Mouse (Mus musculus) midbrain, embryonic 12.5 days (tissue): ENCODE data around the gene Ccdc188. TPM values are rescaled to one million over a fixed set of nuclear protein-coding genes. Genes with fewer than 3 reads are reported as not detected.

ENCODE experiments used
- ATAC-seq: fragments of 200-750 bp; cut with Nextera tagmentation; 2 replicates; pipeline ENCODE4 v1.8.0; 2017; ENCODE audit warnings: low read depth, moderate TSS enrichment, moderate library complexity; ENCODE audit not compliant: low FRiP score
- H3K27ac ChIP-seq: fragments of 300-500 bp; sonication (generic); replicated peaks from 2 replicates; pipeline ENCODE4 v1.5.1; 2016; ENCODE audit warnings: mild to moderate bottlenecking
- H3K27me3 ChIP-seq: fragments of 300-500 bp; sonication (generic); 2 replicates; pipeline ENCODE4 v1.6.1; 2016; ENCODE audit warnings: mild to moderate bottlenecking
- H3K36me3 ChIP-seq: fragments of 300-500 bp; sonication (generic); 2 replicates; pipeline ENCODE4 v1.6.1; 2016
- H3K4me1 ChIP-seq: fragments of 300-500 bp; sonication (generic); 2 replicates; pipeline ENCODE4 v1.6.1; 2016
- H3K4me2 ChIP-seq: fragments of 300-500 bp; sonication (generic); replicated peaks from 2 replicates; pipeline ENCODE4 v1.6.1; 2016; ENCODE audit warnings: mild to moderate bottlenecking, moderate library complexity
- H3K4me3 ChIP-seq: fragments of 300-500 bp; sonication (generic); 2 replicates; pipeline ENCODE4 v1.5.1; 2016; ENCODE audit warnings: mild to moderate bottlenecking
- H3K9ac ChIP-seq: fragments of 300-500 bp; sonication (generic); replicated peaks from 2 replicates; pipeline ENCODE4 v1.6.1; 2016; ENCODE audit warnings: mild to moderate bottlenecking, moderate library complexity
- H3K9me3 ChIP-seq: fragments of 300-500 bp; sonication (generic); 2 replicates; pipeline ENCODE4 v1.6.1; 2016; ENCODE audit warnings: mild to moderate bottlenecking
- whole genome bisulfite sequencing: fragments of 180-500 bp; shearing (Covaris S2); methylation state at CpG from one replicate; pipeline ENCODE4 v1.1.7; 2016; 5-methylcytosine and 5-hydroxymethylcytosine counted together
- polyA plus RNA-seq: library from polyadenylated mRNA; unstranded; fragments of >200 nt; fragmentation: Nextera tagmentation; extraction: Ambion mirVana; gene quantifications from 2 replicates; pipeline ENCODE4 v1.2.1, GENCODE M21; 2016

Gene Ccdc188
- polyA plus RNA-seq, 1 experiment from 2014 or later = not detected

DNA sequence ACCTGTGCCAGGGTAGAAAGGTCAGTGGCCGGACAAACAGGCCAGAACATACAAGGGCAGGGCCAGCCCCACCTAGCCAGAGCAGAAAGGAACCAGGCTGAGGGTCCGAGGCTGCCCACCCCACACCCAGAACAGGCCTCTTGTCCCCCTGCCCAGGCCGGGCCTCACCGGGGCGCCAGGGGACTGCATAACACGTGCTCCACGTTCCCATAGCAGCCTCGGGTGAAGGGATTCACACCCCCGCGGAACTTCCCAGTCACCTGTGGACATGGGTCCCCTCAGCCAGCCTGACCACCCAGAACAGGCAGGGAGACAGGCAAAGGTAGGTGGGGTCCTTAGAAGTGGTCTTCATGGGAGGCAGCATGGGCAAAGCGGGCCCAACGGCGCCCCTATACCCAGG lies 9.5 kb downstream of the Ccdc188 start:
- no peak for ATAC-seq
- Histone ChIP-seq H3K4me3 (no peak overlapping the region), H3K9ac (no peak overlapping the region), H3K27ac (no peak overlapping the region), H3K27me3 (no peaks in the 10 kb centered on the region), H3K9me3 (no peaks in the 10 kb centered on the region), H3K4me2 (no peak overlapping the region), H3K36me3 (peaks cover 64% of the 10 kb centered on the region), H3K4me1 (peaks cover 6% of the 10 kb centered on the region)
- WGBS = 96% methylated on average over 13 of the region's 13 CpGs

DNA sequence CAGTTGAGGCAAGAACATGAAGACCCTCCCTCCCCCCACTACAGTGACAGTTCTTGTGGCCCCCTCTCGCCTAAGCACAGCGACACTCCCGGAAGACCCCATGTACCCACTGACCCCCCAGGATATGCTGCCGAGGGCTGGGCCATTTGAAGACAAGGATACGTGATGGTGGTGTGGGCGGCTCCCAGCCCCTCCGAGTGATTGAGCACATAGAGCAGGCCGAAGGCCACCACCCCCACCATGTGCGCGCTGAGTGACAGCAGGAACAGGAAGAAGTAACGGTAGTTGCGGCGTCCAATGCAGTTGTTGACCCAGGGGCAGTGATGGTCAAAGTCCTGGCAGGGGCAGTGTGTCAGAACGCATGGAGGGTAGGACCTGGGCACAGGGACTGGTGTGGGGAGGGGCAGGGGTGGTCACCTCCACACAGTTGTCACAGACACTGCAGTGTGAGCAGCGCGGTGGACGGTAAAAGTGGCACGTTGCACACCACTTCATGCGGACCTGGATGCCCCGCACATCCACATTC lies 10.3 kb downstream of the Ccdc188 start:
- ATAC-seq = no peak
- peaks cover 56% of the 10 kb centered on the region for H3K36me3 ChIP-seq
- 94% methylated on average over 20 of the region's 20 CpGs for WGBS

DNA sequence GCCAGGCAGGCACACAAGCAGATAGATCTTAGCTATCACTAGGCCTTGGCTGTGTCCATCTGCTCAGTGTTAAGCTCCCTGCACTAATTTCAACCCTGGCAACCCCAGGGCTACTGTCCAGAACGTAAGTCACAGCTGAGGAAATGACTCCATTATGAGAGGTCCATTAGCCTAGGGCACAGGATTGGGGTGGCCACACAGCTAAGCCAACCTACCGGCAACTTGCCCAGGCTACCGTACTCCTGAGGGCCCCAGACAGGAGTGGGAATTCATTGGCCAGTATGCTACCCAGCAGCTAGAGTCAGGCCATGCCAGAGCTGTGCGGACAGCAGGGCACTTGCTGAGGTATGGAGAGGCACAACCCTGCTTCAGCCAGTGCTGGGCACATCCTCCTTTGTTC lies 11.2 kb downstream of the Ccdc188 start:
- Histone ChIP-seq H3K4me3 (no peak overlapping the region), H3K4me1 (peaks cover 14% of the 10 kb centered on the region), H3K27me3 (no peaks in the 10 kb centered on the region), H3K9me3 (no peaks in the 10 kb centered on the region), H3K4me2 (no peak overlapping the region), H3K27ac (no peak overlapping the region), H3K9ac (no peak overlapping the region), H3K36me3 (peaks cover 48% of the 10 kb centered on the region)
- WGBS = 98% methylated on average over 4 of the region's 4 CpGs
- no peak for ATAC-seq

More for the DNA sequence above, 10.3 kb downstream of the Ccdc188 start:
- Histone ChIP-seq H3K27ac (no peak overlapping the region), H3K9me3 (no peaks in the 10 kb centered on the region), H3K27me3 (no peaks in the 10 kb centered on the region), H3K4me2 (no peak overlapping the region), H3K9ac (no peak overlapping the region; the same call in 1 of the 2 replicates), H3K4me1 (peaks cover 6% of the 10 kb centered on the region), H3K4me3 (no peak overlapping the region)

DNA sequence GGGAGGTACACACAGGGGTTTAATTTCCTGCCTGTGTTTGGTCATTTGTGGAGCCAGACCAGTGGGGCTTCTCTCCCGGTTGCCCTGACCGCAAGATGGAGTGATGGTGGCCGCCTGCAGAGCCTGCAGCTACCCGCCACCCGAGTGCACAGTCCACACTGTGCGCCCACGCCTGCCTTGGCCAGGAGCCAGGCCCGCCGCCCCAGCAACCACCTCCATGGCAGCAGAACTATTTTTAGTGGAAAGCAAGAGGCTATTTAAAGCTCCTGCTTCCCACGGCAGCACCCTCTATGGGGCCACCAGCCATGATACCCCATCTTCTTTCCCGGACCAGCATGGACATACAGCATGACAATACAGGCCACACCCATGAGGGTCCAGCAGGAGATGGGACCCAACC lies 11.9 kb downstream of the Ccdc188 start:
- Histone ChIP-seq H3K4me2 (no peak overlapping the region), H3K9me3 (no peaks in the 10 kb centered on the region), H3K27me3 (no peaks in the 10 kb centered on the region), H3K36me3 (peaks cover 40% of the 10 kb centered on the region), H3K9ac (no peak overlapping the region), H3K4me1 (peaks cover 21% of the 10 kb centered on the region), H3K4me3 (no peak overlapping the region), H3K27ac (no peak overlapping the region)
- no peak for ATAC-seq
- WGBS = 81% methylated on average over 11 of the region's 11 CpGs

DNA sequence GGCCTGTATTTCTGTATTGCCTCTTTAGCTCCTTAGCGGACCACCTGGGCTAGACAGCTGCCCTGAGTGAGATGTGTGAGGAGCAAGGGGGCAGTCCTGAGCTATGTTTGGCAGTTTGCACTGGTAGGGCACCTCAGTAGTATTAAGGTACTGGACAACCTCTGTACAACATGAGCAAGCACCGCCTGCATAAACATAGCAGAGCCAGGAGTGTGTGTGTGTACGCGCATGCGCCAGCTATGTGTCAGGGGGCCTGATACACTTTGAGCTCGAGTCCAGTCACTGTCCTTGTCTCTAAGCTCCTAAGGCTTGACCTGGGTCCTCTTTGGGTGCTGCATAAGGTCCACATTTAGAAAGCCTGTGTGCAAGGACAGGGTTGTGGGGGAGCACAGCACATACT lies 12.9 kb downstream of the Ccdc188 start:
- H3K9ac ChIP-seq = no peak overlapping the region
- H3K4me2 ChIP-seq = no peak overlapping the region
- H3K27me3 ChIP-seq = no peaks in the 10 kb centered on the region
- no peaks in the 10 kb centered on the region for H3K9me3 ChIP-seq
- H3K36me3 ChIP-seq = peaks cover 30% of the 10 kb centered on the region
- H3K4me1 ChIP-seq = peaks cover 25% of the 10 kb centered on the region
- no peak overlapping the region for H3K27ac ChIP-seq
- no peak overlapping the region for H3K4me3 ChIP-seq
- WGBS = 94% methylated on average over 6 of the region's 6 CpGs
- no peak for ATAC-seq

DNA sequence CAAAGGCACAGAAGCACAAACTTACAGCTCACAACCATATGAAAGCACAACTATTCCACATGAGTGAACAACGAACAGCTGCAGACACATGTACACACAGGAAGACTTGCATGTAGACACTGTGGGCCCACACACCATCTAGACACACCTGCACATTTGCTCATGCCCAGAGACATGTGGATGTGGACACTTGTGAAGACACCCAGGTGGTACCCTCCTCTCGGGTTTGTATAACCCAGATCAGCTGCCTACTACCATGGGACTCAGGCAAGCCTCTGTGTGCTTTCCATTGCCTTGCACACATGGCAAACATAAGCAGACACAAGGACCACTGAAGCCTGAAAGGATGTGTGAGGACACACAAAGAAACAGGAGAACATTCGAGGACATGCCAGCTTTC lies 13.4 kb downstream of the Ccdc188 start:
- 90% methylated on average over 3 of the region's 3 CpGs for WGBS
- H3K4me2 ChIP-seq = no peak overlapping the region
- no peak overlapping the region for H3K9ac ChIP-seq
- no peak overlapping the region for H3K4me3 ChIP-seq
- no peaks in the 10 kb centered on the region for H3K9me3 ChIP-seq
- no peak overlapping the region for H3K27ac ChIP-seq
- no peak for ATAC-seq
- H3K4me1 ChIP-seq = peaks cover 29% of the 10 kb centered on the region
- H3K36me3 ChIP-seq = peaks cover 26% of the 10 kb centered on the region
- H3K27me3 ChIP-seq = no peaks in the 10 kb centered on the region

DNA sequence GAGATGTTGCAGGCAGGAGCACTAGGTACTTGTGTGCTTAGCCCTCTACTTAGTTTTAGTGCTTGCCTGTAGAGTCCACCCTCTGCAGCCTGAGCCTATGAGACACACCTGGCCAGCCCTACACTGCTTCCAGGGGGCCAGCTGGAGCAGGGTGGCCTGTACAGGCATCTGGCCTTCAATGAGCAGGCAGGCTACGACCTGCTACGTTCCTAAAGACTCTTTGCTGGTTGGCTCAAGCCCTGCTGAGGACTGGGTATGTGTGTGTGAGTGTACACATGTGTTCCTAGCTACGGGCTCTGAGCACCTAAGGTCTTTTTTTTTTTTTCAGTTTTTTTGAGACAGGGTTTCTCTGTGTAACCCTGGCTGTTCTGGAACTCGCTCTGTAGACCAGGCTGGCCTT lies 13.8 kb downstream of the Ccdc188 start:
- Histone ChIP-seq H3K27me3 (no peaks in the 10 kb centered on the region), H3K27ac (no peak overlapping the region), H3K9ac (no peak overlapping the region), H3K4me3 (no peak overlapping the region), H3K4me2 (no peak overlapping the region), H3K4me1 (peaks cover 33% of the 10 kb centered on the region), H3K9me3 (no peaks in the 10 kb centered on the region), H3K36me3 (peaks cover 22% of the 10 kb centered on the region)
- no peak for ATAC-seq
- 86% methylated on average over 4 of the region's 4 CpGs for WGBS

DNA sequence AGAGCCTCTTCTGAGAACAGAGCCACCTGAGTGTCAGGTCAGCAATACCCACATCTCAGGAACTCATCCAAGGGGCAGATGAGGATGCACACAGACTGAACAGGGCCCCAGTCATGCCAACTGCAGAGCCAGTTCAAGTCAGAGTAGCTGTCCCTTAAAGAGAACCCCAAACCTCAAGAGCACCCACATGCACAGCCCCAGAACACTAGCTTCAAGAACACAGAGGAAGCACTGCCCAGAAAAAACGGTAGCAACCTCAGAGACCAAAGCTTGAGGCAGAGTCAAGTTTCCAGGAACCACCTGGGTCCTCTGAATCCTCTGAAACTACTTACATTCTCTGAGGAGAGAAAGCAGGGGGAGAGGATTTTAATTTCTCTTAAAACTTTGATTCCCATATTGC lies 15.8 kb downstream of the Ccdc188 start:
- Histone ChIP-seq H3K4me2 (peak overlapping the region; percentile 68), H3K27ac (no peak overlapping the region), H3K9me3 (no peaks in the 10 kb centered on the region), H3K4me1 (peaks cover 35% of the 10 kb centered on the region), H3K9ac (peak overlapping the region; percentile 89; the same call in 1 of the 2 replicates), H3K4me3 (peak overlapping the region; percentile 79; the same call in 1 of the 2 replicates), H3K36me3 (peaks cover 10% of the 10 kb centered on the region; the same call in 1 of the 2 replicates), H3K27me3 (no peaks in the 10 kb centered on the region)
- WGBS = 73% methylated on average over 1 of the region's 1 CpGs
- ATAC-seq = no peak

DNA sequence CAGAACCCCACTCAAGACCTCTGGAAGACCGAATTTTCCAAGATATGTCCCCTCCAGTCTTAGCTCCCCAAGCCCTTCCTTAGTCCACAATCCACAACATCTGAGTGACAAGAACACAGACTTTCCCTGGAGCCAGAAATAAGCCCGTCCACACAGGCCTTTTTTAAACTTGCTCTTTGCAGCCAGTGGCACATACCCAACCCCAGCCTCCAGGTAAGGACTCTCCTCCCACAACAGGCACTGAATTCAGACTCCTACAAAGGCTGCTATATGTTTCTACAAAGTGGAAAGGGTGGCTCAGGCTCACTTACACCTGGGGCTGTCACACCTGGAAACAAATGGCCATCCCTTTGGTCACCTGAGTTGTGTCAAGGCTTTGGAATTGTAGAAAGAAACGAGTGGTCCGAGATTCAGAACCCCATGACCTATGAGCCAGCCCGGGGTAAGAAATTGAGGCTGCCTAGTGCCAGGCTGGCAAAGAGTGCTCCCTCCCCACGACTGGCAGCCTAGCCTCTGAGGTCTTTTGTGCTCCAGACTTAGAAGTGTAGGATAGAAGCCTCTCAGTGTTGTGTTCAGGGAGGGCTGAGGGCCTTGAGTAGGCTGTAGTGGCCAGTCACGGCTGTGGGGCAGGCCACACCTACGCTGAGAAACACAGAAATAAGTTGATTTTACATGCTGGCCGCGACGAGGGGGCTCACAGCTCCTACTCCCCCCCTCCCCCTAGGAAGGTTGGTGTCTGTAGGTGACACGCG lies 16.4 kb downstream of the Ccdc188 start:
- Histone ChIP-seq H3K4me1 (peaks cover 35% of the 10 kb centered on the region), H3K9me3 (no peaks in the 10 kb centered on the region), H3K4me2 (peak overlapping the region; percentile 68), H3K27me3 (no peaks in the 10 kb centered on the region), H3K36me3 (peaks cover 14% of the 10 kb centered on the region), H3K27ac (peak overlapping the region; percentile 91; the same call in 1 of the 2 replicates), H3K4me3 (peak overlapping the region; percentile 79), H3K9ac (peak overlapping the region; percentile 89)
- 20% methylated on average over 13 of the region's 13 CpGs for WGBS
- ATAC-seq = peak; percentile 21; the same call in 1 of the 2 replicates

DNA sequence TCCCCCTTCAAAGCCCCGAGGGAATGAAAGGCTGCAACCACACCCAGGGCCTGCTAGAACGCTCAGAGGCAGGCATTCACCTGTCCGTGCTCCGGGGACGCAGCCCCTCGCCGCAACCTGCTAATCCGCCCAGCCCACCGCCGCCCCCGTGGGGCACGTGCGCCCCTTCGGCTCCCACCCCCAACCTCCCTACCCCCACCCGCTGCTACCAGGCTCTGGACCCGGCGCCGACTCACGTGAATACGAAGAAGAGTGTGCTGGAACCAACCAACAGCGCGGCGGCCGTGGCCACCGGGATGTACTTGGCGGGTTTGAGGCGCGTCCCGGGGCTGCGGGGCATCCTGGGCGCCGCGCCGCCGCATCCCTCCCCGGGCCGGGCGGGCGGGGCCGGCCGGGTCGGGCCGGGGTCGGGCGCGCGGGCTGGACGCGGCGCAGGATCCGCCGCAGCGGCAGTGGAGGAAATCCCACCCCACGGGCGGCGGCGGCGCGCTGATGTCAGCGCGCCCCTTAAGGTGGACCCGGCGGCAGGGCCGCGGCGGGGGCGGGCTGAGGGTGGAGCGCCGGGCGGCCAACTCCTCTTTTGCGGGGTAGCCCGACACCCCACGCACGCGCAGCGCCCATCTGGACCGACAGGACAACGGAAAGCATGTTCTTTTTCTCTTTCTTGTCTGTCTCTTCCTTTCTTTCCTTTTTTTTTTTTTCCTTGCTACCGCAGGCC lies 17.2 kb downstream of the Ccdc188 start, which contains the start of gene Zdhhc8:
Gene Zdhhc8 (minus strand): TSS at position 466 of the 718 bp plus-strand sequence.
- Histone ChIP-seq H3K27me3 (no peaks in the 10 kb centered on the region), H3K4me3 (peak within 1 kb of the TSS; percentile 79), H3K4me1 (peaks cover 31% of the 10 kb centered on the region), H3K36me3 (peaks cover 19% of the 10 kb centered on the region), H3K4me2 (peak within 1 kb of the TSS; percentile 68), H3K27ac (peak within 1 kb of the TSS; percentile 91), H3K9me3 (no peaks in the 10 kb centered on the region), H3K9ac (peak within 1 kb of the TSS; percentile 89)
- under 1% methylated on average over 54 of the region's 79 CpGs for WGBS
- ATAC-seq = peak; percentile 76

DNA sequence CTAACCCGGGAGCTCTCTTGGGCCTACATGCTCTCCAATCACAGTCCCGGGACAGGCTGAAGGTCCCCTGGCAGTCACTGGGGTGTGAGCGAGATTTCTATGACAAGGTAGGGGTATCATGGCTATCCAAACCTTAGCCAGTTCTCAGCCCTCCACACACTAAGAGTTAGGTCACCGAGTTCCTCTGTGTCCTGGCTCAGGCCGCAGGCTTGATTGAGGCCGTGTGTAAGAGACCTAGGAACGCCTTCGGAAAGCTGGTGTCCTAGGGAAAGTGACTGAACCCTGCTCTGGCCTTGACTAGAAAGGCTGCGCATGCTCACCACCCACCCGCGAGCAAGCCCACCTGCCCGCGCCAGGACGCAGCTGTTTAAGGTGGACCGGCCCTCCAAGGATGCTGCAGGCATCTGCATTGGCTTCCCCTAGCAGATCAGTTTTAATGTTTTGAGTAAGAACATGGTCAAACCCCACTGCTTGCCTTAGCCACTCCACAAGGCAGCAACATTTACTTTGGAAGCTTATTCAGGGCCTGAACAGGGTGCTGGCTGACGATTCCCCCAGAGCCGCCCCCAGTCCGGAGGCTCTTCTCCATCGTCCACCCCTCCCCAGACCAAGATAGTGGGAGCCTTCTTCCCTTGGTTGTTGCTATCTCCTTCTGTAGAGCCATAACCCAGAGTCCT lies 17.8 kb downstream of the Ccdc188 start:
- peak overlapping the region; percentile 68 for H3K4me2 ChIP-seq
- ATAC-seq = peak; percentile 67
- H3K4me3 ChIP-seq = peak overlapping the region; percentile 79
- H3K27ac ChIP-seq = peak overlapping the region; percentile 91
- no peaks in the 10 kb centered on the region for H3K27me3 ChIP-seq
- H3K36me3 ChIP-seq = peaks cover 26% of the 10 kb centered on the region
- H3K4me1 ChIP-seq = peaks cover 29% of the 10 kb centered on the region
- H3K9me3 ChIP-seq = no peaks in the 10 kb centered on the region
- WGBS = 5% methylated on average over 19 of the region's 19 CpGs
- peak overlapping the region; percentile 89 for H3K9ac ChIP-seq
